Mouse (Mus musculus): ENCODE measurements around the gene Btnl9. TPM values are rescaled to one million over a fixed set of nuclear protein-coding genes. Genes with fewer than 3 reads are reported as not detected.

The Btnl9 gene
- polyA plus RNA-seq, 1 experiment = 0.04 TPM

GRCm38 (mm10) chr11:49175345-49175744 is 11.6 kb downstream of the Btnl9 start:
- Histone ChIP-seq H3K27ac (ENCODE audit: control insufficient read depth, insufficient read depth, low read depth, low read length) (no peak overlapping the region), H3K36me3 (ENCODE audit: control insufficient read depth, insufficient read depth, low read length) (no peaks in the 10 kb centered on the region), H3K4me3 (ENCODE audit: control insufficient read depth, low read depth, low read length) (no peak overlapping the region), H3K27me3 (ENCODE audit: control insufficient read depth, insufficient read depth, low read length) (no peaks in the 10 kb centered on the region; the same call in 1 of the 2 replicates), H3K4me1 (ENCODE audit: control insufficient read depth, insufficient read depth, low read length) (peaks cover 1% of the 10 kb centered on the region; the same call in 1 of the 2 replicates)
- TF ChIP-seq CTCF (IDR thresholded peaks at IDR 0.05; ENCODE audit: control insufficient read depth, insufficient read depth, insufficient replicate concordance, low read depth, low read length) (no peak), POLR2A (IDR thresholded peaks at IDR 0.05; ENCODE audit: control insufficient read depth, low read depth, low read length) (no peak)

- H3K27me3 ChIP-seq (ENCODE audit: control insufficient read depth, insufficient read depth, low read length) = no peaks in the 10 kb centered on the region
- no peak overlapping the region for H3K27ac ChIP-seq (ENCODE audit: control insufficient read depth, insufficient read depth, low read depth, low read length)
- no peaks in the 10 kb centered on the region for H3K36me3 ChIP-seq (ENCODE audit: control insufficient read depth, insufficient read depth, low read length)
- H3K4me1 ChIP-seq (ENCODE audit: control insufficient read depth, insufficient read depth, low read length) = peaks cover 8% of the 10 kb centered on the region
- TF ChIP-seq POLR2A (IDR thresholded peaks at IDR 0.05; ENCODE audit: control insufficient read depth, low read depth, low read length) (no peak), CTCF (IDR thresholded peaks at IDR 0.05; ENCODE audit: control insufficient read depth, insufficient read depth, insufficient replicate concordance, low read depth, low read length) (no peak)
- H3K4me3 ChIP-seq (ENCODE audit: control insufficient read depth, low read depth, low read length) = no peak overlapping the region
Observed at GRCm38 (mm10) chr11:49170576-49170975, 16.4 kb downstream of the Btnl9 start.

DNA sequence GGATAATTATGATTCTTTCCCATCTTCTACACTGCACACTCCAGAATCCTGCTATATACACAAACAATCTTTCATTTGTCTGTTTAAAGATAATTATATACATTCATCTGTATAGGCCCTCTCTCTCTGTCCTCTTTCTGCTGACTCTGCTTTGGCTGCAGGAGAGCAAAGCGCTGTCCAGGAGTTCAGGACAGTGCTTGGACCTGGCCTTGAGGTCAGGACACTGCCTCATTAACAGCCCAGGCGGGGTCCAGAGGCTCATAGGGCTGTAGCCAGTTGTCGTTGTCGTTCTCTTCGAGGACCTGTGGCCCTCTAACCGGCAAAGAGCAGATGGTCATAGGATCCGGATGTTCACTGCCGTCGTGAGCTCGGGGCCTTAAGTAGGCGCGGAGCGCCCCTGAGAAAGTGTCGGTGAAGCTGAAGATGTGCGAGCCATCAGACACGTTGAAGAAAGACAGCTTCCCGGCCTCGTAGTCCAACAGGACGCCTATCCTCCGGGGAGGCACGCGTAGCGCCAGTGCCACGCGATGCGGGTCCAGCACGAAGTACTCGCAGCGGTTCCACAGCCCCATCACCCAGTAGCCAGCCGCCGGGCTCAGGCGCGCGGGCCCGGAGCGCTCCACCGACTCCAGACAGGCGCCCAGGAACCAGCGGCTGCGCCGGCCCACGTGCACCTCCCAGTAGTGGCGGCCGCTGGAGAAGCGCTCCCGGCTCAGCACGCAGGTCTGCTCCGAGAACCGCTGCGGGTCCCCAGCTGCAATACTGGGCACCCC is 17.9 kb downstream of the Btnl9 start:
- Histone ChIP-seq H3K4me1 (ENCODE audit: control insufficient read depth, insufficient read depth, low read length) (peaks cover 8% of the 10 kb centered on the region), H3K27ac (ENCODE audit: control insufficient read depth, insufficient read depth, low read depth, low read length) (no peak overlapping the region), H3K27me3 (ENCODE audit: control insufficient read depth, insufficient read depth, low read length) (no peaks in the 10 kb centered on the region), H3K4me3 (ENCODE audit: control insufficient read depth, low read depth, low read length) (peak overlapping the region; percentile 56), H3K36me3 (ENCODE audit: control insufficient read depth, insufficient read depth, low read length) (no peaks in the 10 kb centered on the region)
- TF ChIP-seq CTCF (IDR thresholded peaks at IDR 0.05; ENCODE audit: control insufficient read depth, insufficient read depth, insufficient replicate concordance, low read depth, low read length) = no peak
- no peak for TF ChIP-seq POLR2A (IDR thresholded peaks at IDR 0.05; ENCODE audit: control insufficient read depth, low read depth, low read length)

DNA sequence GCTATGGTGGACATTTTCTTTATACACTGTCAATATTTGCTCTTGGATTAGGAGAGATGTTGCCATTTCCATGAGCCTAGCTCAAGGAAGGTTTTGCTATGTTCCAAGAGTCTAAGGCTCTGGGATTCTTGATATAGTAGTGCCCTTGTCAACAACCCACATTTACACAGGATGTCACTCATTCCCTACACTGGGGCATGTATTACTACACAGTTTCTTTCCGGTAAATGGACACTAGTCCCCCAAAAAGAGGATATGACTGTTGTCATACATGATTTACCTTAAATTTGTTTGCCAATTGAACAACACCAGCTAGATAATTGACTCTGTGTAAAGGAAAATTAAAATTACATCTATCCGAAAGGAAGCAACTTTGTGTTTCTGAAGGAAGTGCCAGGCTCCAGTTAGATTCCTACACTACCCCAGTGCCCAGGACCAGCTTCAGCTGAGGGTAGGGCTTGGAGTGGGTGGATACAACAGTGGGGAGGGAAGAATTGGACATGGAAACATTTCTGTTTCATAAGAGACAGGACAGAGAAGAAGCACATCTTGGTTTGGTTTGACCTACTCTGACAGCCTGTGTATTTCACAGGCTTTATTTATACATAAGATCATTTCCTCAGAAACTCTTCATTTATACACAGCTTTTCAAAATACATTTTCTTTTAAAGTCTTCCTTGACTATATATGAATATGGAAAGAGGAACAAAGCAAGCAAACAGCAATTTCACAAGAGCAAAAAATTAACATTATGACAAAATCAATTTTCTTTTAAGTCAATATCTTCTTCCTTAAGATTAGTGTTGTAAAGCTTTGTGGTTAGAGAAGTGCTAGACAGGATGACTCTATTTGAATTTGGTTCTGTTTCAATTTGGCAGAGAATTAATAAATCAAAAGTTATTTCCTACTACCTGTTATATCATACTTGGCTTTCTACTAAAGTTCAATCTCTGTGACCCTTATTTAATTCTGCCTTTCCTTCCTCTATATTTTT is 29.8 kb downstream of the Btnl9 start:
- Histone ChIP-seq H3K4me3 (ENCODE audit: control insufficient read depth, low read depth, low read length) (no peak overlapping the region), H3K27me3 (ENCODE audit: control insufficient read depth, insufficient read depth, low read length) (no peaks in the 10 kb centered on the region), H3K36me3 (ENCODE audit: control insufficient read depth, insufficient read depth, low read length) (no peaks in the 10 kb centered on the region), H3K4me1 (ENCODE audit: control insufficient read depth, insufficient read depth, low read length) (no peaks in the 10 kb centered on the region), H3K27ac (ENCODE audit: control insufficient read depth, insufficient read depth, low read depth, low read length) (no peak overlapping the region)
- TF ChIP-seq CTCF (IDR thresholded peaks at IDR 0.05; ENCODE audit: control insufficient read depth, insufficient read depth, insufficient replicate concordance, low read depth, low read length) = no peak
- no peak for TF ChIP-seq POLR2A (IDR thresholded peaks at IDR 0.05; ENCODE audit: control insufficient read depth, low read depth, low read length)

GRCm38 (mm10) chr11:49154077-49154476 is 32.9 kb downstream of the Btnl9 start, which contains the start of gene Olfr1394:
TSS of gene Olfr1394 (plus strand) at chr11:49154377.
- no peak within 1 kb of the TSS for H3K27ac ChIP-seq (ENCODE audit: control insufficient read depth, insufficient read depth, low read depth, low read length)
- TF ChIP-seq POLR2A (IDR thresholded peaks at IDR 0.05; ENCODE audit: control insufficient read depth, low read depth, low read length) (no peak), CTCF (IDR thresholded peaks at IDR 0.05; ENCODE audit: control insufficient read depth, insufficient read depth, insufficient replicate concordance, low read depth, low read length) (no peak)
- H3K27me3 ChIP-seq (ENCODE audit: control insufficient read depth, insufficient read depth, low read length) = no peaks in the 10 kb centered on the region
- no peaks in the 10 kb centered on the region for H3K4me1 ChIP-seq (ENCODE audit: control insufficient read depth, insufficient read depth, low read length)
- H3K4me3 ChIP-seq (ENCODE audit: control insufficient read depth, low read depth, low read length) = no peak within 1 kb of the TSS
- H3K36me3 ChIP-seq (ENCODE audit: control insufficient read depth, insufficient read depth, low read length) = no peaks in the 10 kb centered on the region

DNA sequence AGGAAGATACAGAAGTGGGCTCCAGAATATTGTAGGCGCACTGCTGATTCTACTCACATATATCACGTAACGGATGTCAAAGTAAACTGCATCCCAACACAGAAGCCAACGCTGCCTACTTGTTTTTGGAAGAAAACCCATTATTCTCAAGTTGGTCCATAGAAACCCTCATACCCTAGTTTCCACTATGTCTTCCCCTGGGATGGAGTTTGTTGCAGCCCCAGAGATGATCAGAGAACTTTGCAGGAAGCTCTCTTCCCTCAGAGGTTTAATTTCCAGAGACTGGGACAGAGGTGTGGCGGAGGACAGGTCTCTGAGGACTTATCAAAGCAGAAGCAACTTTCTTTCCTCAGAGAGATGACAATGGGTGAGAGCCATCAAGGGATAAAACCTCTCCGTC is 45.0 kb downstream of the Btnl9 start, which contains the start of gene Olfr1395:
TSS of gene Olfr1395 (plus strand) at position 301 of the 400 bp plus-strand sequence.
- Histone ChIP-seq H3K36me3 (ENCODE audit: control insufficient read depth, insufficient read depth, low read length) (no peaks in the 10 kb centered on the region), H3K4me1 (ENCODE audit: control insufficient read depth, insufficient read depth, low read length) (no peaks in the 10 kb centered on the region), H3K27me3 (ENCODE audit: control insufficient read depth, insufficient read depth, low read length) (no peaks in the 10 kb centered on the region), H3K27ac (ENCODE audit: control insufficient read depth, insufficient read depth, low read depth, low read length) (no peak within 1 kb of the TSS), H3K4me3 (ENCODE audit: control insufficient read depth, low read depth, low read length) (no peak within 1 kb of the TSS)
- TF ChIP-seq POLR2A (IDR thresholded peaks at IDR 0.05; ENCODE audit: control insufficient read depth, low read depth, low read length) (no peak), CTCF (IDR thresholded peaks at IDR 0.05; ENCODE audit: control insufficient read depth, insufficient read depth, insufficient replicate concordance, low read depth, low read length) (no peak)

GRCm38 (mm10) chr11:49124169-49124568 is 62.8 kb downstream of the Btnl9 start:
- Histone ChIP-seq H3K27me3 (ENCODE audit: control insufficient read depth, insufficient read depth, low read length) (no peaks in the 10 kb centered on the region), H3K4me3 (ENCODE audit: control insufficient read depth, low read depth, low read length) (no peak overlapping the region), H3K4me1 (ENCODE audit: control insufficient read depth, insufficient read depth, low read length) (no peaks in the 10 kb centered on the region), H3K36me3 (ENCODE audit: control insufficient read depth, insufficient read depth, low read length) (no peaks in the 10 kb centered on the region), H3K27ac (ENCODE audit: control insufficient read depth, insufficient read depth, low read depth, low read length) (no peak overlapping the region)
- no peak for TF ChIP-seq CTCF (IDR thresholded peaks at IDR 0.05; ENCODE audit: control insufficient read depth, insufficient read depth, insufficient replicate concordance, low read depth, low read length)
- no peak for TF ChIP-seq POLR2A (IDR thresholded peaks at IDR 0.05; ENCODE audit: control insufficient read depth, low read depth, low read length)
